Mouse (Mus musculus) heart, postnatal 0 days (tissue): ENCODE measurements around the gene Islr.

Source experiments
- CTCF ChIP-seq: IDR thresholded peaks from 2 replicates; pipeline ENCODE4 v1.5.1; 2016; ENCODE audit warnings: antibody characterized with exemption, control low read depth, low read depth
- EP300 ChIP-seq: IDR thresholded peaks from 2 replicates; pipeline ENCODE4 v1.6.1; 2016; ENCODE audit warnings: antibody characterized with exemption, low read depth

GRCm38 (mm10) chr9:58214519-58215180, 10.5 kb upstream of the Islr start:
- TF ChIP-seq EP300: no peak
- no peak for TF ChIP-seq CTCF
